Mouse (Mus musculus): ENCODE results near the gene E330009J07Rik. TPM values are rescaled to one million over a fixed set of nuclear protein-coding genes. Genes with fewer than 3 reads are reported as not detected.
A peak's percentile ranks its signal among the peaks of the same experiment; 100 is the strongest.

E330009J07Rik gene
- polyA plus RNA-seq, 1 experiment = 36.6 TPM

DNA sequence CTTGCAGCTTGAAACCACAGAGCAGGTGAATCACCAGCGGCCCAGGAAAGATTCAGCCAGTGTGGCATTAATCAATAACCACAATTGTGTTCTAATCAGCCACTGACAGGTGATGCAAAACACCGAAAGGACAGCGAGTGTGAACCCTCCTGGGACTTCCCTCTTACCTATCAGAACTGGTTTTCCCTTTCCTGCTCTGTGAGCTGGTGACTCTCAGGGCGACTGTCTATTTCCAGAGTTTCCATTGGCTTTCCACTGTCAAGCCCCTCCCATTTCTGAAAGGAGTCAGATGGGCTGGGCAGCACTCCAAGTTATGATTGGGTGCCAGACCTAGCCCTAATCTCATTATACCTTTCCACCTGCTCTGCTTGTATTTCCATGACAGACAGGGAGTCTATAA is 4.6 kb downstream of the E330009J07Rik start:
- Histone ChIP-seq H3K27ac (ENCODE audit: insufficient read depth, low read length) (no peak overlapping the region), H3K4me1 (ENCODE audit: control insufficient read depth, insufficient read depth, low read length) (peaks cover 17% of the 10 kb centered on the region), H3K4me3 (ENCODE audit: insufficient read depth, low read length) (no peak overlapping the region)
- TF ChIP-seq POLR2A (IDR thresholded peaks at IDR 0.05; ENCODE audit: extremely low read depth, insufficient read depth, low read length) = no peak
- TF ChIP-seq CTCF (IDR thresholded peaks at IDR 0.05; ENCODE audit: extremely low read depth, insufficient read depth, low read length) = no peak

DNA sequence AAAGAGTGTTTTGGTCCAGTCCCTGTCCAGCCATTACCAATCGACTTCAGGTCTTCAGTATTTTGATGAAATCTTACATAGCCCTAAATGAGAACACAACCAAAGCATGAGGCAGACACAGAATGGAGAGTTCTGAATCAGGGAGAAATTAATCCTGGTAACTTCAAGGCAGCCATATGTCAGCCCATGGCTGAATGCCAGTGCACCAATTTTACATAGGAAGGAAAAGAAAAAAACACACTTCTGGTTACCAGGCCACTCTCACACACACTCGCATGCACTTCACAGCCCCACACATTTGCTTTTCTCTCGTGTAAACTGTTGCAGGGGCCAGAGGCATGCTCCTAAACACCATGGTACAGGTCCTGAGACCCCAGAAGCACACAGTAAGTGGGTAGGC is 5.1 kb downstream of the E330009J07Rik start:
- Histone ChIP-seq H3K27ac (ENCODE audit: insufficient read depth, low read length) (no peak overlapping the region), H3K4me1 (ENCODE audit: control insufficient read depth, insufficient read depth, low read length) (peaks cover 17% of the 10 kb centered on the region), H3K4me3 (ENCODE audit: insufficient read depth, low read length) (no peak overlapping the region)
- TF ChIP-seq CTCF (IDR thresholded peaks at IDR 0.05; ENCODE audit: extremely low read depth, insufficient read depth, low read length) = no peak
- no peak for TF ChIP-seq POLR2A (IDR thresholded peaks at IDR 0.05; ENCODE audit: extremely low read depth, insufficient read depth, low read length)

DNA sequence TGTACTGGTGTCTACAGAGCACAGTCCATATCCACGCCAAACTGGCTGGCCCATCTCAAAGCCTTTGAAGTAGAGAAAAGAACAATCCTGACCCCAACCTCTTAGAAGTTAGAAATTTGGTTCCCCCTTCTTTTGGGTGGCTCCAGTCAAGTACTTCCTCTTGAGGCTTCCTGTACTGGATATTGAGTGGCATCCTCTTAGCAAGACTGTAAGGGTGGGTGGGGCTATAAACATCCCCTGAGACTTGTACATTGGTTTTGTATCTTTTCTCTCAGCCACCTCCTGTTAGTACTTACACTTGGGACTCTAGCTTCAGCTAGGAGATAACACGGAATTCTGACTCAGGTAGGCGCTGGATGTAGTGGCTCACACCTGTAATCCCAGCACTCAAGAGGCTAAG is 5.7 kb downstream of the E330009J07Rik start:
- Histone ChIP-seq H3K4me3 (ENCODE audit: insufficient read depth, low read length) (no peak overlapping the region), H3K27ac (ENCODE audit: insufficient read depth, low read length) (no peak overlapping the region), H3K4me1 (ENCODE audit: control insufficient read depth, insufficient read depth, low read length) (peaks cover 17% of the 10 kb centered on the region)
- TF ChIP-seq CTCF (IDR thresholded peaks at IDR 0.05; ENCODE audit: extremely low read depth, insufficient read depth, low read length) = no peak
- TF ChIP-seq POLR2A (IDR thresholded peaks at IDR 0.05; ENCODE audit: extremely low read depth, insufficient read depth, low read length) = no peak

DNA sequence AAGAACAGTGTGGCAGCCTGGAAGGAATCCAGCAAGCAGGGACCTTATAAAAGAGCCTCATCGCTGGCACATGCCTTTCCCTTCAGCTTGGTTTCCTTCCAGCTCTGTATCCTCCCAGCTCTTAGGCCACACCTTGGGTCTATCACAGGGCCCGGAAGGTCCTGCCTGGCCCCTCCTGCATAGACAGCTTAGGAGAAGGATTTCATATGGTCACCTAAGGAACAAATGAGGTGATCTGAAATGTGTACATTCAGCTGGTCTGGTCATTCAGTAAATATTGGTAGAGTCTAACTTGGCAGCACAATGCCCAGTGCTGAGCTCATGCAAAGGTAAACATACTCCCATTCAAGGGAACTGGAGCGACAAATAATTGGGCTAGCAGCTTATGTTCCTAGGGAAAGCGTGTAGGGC is 6.4 kb downstream of the E330009J07Rik start:
- Histone ChIP-seq H3K27ac (ENCODE audit: insufficient read depth, low read length) (no peak overlapping the region), H3K4me3 (ENCODE audit: insufficient read depth, low read length) (no peak overlapping the region), H3K4me1 (ENCODE audit: control insufficient read depth, insufficient read depth, low read length) (peaks cover 17% of the 10 kb centered on the region)
- TF ChIP-seq POLR2A (IDR thresholded peaks at IDR 0.05; ENCODE audit: extremely low read depth, insufficient read depth, low read length) = no peak
- TF ChIP-seq CTCF (IDR thresholded peaks at IDR 0.05; ENCODE audit: extremely low read depth, insufficient read depth, low read length) = no peak

DNA sequence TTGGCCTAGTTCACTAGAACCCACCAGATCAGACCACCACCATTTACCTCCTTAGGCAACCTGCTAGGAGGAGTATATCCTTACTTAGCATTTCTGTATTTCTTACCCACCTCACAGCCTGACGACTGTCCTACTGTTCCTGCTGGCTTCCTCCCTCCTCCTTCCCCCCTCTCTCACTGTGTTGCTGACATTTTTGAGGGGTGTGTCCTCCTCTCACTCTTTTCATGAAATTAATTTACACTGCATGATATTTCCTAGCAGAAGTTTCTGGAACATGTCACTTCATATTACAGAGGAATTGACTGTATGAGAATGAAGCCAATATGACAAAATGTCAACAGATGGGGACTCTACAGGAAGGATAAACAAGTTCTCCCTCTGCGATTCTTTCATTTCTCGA is 7.2 kb downstream of the E330009J07Rik start:
- TF ChIP-seq CTCF (IDR thresholded peaks at IDR 0.05; ENCODE audit: extremely low read depth, insufficient read depth, low read length) = no peak
- no peak for TF ChIP-seq POLR2A (IDR thresholded peaks at IDR 0.05; ENCODE audit: extremely low read depth, insufficient read depth, low read length)
- H3K4me1 ChIP-seq (ENCODE audit: control insufficient read depth, insufficient read depth, low read length) = peaks cover 16% of the 10 kb centered on the region
- no peak overlapping the region for H3K27ac ChIP-seq (ENCODE audit: insufficient read depth, low read length)
- no peak overlapping the region for H3K4me3 ChIP-seq (ENCODE audit: insufficient read depth, low read length)

DNA sequence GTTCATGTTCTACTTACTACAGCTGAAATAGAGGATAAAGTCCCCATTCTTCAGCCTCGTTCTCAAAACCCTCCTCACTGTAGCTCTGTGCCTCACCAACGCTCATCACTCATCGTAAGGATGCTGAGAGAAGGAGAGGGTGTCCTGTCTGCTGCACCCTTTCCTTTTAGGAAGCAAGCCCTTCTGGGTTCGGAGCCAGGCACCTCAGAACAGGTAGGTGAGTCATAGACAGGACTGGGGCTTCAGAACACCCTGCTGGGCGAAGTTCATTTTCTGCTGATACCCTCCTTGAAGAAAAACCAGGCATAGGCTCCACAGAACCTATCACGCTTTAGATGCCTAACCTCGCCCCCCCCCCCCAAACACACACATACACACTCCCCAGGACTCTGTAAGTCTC is 8.5 kb downstream of the E330009J07Rik start:
- Histone ChIP-seq H3K27ac (ENCODE audit: insufficient read depth, low read length) (no peak overlapping the region), H3K4me1 (ENCODE audit: control insufficient read depth, insufficient read depth, low read length) (peaks cover 15% of the 10 kb centered on the region), H3K4me3 (ENCODE audit: insufficient read depth, low read length) (no peak overlapping the region)
- no peak for TF ChIP-seq CTCF (IDR thresholded peaks at IDR 0.05; ENCODE audit: extremely low read depth, insufficient read depth, low read length)
- no peak for TF ChIP-seq POLR2A (IDR thresholded peaks at IDR 0.05; ENCODE audit: extremely low read depth, insufficient read depth, low read length)

DNA sequence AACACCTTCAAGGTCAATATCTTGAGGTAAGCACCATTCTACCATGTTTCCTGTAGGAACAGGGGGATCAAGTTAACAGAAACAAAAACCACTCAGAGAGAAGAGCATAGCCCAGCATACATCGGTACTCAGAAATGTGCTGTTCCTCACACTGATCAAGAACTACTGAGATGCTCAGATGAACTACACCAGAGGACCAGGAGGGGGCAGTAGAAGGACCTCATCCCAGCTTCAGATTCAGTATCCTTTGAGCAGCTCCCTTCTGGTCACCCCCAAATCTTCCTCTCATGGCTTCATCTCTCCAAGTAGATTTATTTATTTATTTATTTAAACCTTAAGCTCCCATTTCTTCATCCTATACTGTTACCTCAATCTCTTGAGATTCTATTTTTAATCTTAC is 12.2 kb downstream of the E330009J07Rik start:
- TF ChIP-seq POLR2A (IDR thresholded peaks at IDR 0.05; ENCODE audit: extremely low read depth, insufficient read depth, low read length) (no peak), CTCF (IDR thresholded peaks at IDR 0.05; ENCODE audit: extremely low read depth, insufficient read depth, low read length) (peak; percentile 54)
- Histone ChIP-seq H3K4me3 (ENCODE audit: insufficient read depth, low read length) (no peak overlapping the region), H3K4me1 (ENCODE audit: control insufficient read depth, insufficient read depth, low read length) (peaks cover 8% of the 10 kb centered on the region), H3K27ac (ENCODE audit: insufficient read depth, low read length) (no peak overlapping the region)

DNA sequence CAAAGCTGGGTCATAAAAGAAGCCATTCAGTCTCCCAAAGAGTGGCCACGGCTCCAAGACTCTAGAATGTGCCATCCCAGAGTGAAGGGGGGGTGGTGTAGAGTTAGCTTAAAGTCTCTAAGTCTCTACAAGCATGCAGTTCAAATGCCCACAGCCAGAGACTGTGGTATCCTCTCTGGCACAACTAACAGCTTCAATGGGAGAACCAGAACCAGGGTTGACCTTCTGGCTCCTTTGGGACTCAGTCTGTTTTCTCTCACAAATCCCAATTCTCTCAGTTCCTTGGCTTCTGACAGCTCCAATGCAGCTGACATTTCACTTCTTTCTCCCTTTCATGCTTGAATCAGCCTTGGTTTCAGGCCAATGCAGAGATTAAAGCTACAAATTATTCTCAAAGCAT is 12.9 kb downstream of the E330009J07Rik start:
- H3K4me3 ChIP-seq (ENCODE audit: insufficient read depth, low read length) = no peak overlapping the region
- no peak overlapping the region for H3K27ac ChIP-seq (ENCODE audit: insufficient read depth, low read length)
- peaks cover 5% of the 10 kb centered on the region; the same call in 1 of the 2 replicates for H3K4me1 ChIP-seq (ENCODE audit: control insufficient read depth, insufficient read depth, low read length)
- no peak for TF ChIP-seq POLR2A (IDR thresholded peaks at IDR 0.05; ENCODE audit: extremely low read depth, insufficient read depth, low read length)
- no peak for TF ChIP-seq CTCF (IDR thresholded peaks at IDR 0.05; ENCODE audit: extremely low read depth, insufficient read depth, low read length)

DNA sequence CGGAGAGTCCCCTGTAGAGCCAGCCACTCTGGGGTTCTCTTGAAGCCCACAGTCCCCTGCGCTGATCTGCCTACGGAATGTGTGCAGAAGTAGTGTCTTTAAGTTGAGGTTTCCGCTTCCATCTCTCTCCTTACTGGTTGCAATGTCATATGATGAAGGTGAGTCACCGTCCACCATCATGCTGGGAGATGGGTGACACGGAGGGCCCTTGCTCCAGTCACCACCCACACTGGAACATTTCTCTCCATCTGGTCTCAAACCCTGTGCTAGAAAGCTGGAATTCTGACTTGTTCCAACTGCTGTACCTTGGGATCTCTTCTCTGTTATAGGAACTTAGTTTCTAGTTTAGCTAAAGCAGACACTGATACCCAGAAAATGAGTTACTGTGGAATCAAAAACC is 14.8 kb downstream of the E330009J07Rik start:
- no peak for TF ChIP-seq CTCF (IDR thresholded peaks at IDR 0.05; ENCODE audit: extremely low read depth, insufficient read depth, low read length)
- TF ChIP-seq POLR2A (IDR thresholded peaks at IDR 0.05; ENCODE audit: extremely low read depth, insufficient read depth, low read length) = no peak

DNA sequence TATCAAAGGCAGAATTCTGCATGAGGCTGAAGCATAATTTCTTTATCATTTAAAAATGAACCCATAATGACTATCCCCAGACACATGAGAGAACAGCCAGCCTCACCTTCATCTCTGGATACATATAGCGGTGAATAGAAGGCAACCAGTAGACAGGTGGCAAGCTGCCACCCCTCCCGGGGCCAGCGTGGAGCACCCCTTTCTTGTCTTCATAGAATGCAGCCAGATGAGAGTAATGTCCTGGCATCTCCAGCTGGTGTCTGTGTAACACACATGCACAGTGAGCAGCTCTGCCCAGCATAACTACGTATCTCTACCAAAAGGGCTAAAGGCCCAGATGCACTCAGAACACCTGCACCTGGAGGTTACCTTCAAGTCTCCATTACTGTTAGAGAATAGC is 17.5 kb downstream of the E330009J07Rik start:
- TF ChIP-seq CTCF (IDR thresholded peaks at IDR 0.05; ENCODE audit: extremely low read depth, insufficient read depth, low read length) (no peak), POLR2A (IDR thresholded peaks at IDR 0.05; ENCODE audit: extremely low read depth, insufficient read depth, low read length) (no peak)
- no peak overlapping the region for H3K4me3 ChIP-seq (ENCODE audit: insufficient read depth, low read length)
- H3K4me1 ChIP-seq (ENCODE audit: control insufficient read depth, insufficient read depth, low read length) = peaks cover 3% of the 10 kb centered on the region; the same call in 1 of the 2 replicates
- H3K27ac ChIP-seq (ENCODE audit: insufficient read depth, low read length) = no peak overlapping the region

More for the DNA sequence above, 14.8 kb downstream of the E330009J07Rik start:
- H3K27ac ChIP-seq (ENCODE audit: insufficient read depth, low read length) = no peak overlapping the region
- H3K4me3 ChIP-seq (ENCODE audit: insufficient read depth, low read length) = no peak overlapping the region
- peaks cover 5% of the 10 kb centered on the region; the same call in 1 of the 2 replicates for H3K4me1 ChIP-seq (ENCODE audit: control insufficient read depth, insufficient read depth, low read length)

Data from cortical plate, adult 2 months (tissue).